Mouse (Mus musculus): ENCODE results near the gene Syt3.

Syt3 gene

DNA sequence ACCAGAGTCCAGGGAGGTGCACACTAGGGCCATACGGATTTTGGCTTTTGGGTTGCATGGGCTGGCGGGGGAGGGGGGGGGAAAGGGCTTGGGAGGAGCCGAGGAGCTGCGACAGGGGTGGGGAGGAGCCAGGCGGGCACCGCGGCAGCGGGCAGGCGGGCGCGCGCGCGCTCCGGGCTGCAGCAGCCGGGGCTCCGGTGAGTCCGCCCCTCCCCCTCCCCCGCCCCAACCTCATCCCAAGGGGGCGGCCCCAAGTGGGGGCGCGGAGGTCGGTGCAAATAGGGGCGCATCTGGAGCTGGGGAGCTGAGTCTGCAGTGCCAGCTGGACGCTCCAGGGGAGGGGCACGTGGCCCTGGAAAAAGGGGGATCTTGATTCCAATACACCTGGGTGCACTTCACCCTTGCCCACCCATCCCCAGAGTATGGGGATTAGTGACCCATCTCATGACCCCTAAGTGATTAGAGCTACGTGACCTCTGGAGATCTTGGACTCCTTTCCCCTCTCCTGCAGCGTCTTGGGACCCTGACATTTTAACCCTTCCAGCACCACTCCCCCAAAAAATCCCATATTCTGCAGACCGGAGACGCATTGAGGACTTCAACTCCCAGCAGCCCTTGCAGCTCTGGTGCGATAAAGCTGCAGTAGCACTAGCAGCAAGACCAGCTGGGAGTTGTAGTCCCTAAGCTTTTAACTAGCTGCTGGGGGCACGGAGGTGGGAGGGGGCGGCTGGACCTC lies at the start of gene Syt3:
TSS of gene Syt3 (plus strand) at position 123 of the 736 bp plus-strand sequence.
- DNase-seq, result peak; percentile 90 to 91

DNA sequence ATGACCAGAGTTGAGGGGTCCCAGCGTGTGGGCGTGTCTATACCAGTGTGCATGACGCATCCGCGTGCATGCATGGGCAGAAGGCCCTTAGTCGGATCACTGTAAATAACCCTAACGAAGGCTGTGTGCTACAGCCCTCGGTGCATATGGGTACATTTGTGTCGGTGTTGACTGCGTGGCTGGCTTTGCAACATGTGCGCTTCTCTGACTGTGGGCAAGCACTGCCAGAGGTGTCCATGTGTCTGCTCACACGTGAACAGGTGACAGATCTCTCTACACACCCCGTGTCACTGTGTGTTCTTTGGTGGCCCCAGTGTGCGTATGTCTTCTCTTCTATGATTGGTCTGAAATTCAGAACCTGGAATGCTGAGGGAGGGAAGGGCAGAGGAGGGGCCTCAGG lies 49.8 kb upstream of the Syt3 start:
- no peak for DNase-seq

DNA sequence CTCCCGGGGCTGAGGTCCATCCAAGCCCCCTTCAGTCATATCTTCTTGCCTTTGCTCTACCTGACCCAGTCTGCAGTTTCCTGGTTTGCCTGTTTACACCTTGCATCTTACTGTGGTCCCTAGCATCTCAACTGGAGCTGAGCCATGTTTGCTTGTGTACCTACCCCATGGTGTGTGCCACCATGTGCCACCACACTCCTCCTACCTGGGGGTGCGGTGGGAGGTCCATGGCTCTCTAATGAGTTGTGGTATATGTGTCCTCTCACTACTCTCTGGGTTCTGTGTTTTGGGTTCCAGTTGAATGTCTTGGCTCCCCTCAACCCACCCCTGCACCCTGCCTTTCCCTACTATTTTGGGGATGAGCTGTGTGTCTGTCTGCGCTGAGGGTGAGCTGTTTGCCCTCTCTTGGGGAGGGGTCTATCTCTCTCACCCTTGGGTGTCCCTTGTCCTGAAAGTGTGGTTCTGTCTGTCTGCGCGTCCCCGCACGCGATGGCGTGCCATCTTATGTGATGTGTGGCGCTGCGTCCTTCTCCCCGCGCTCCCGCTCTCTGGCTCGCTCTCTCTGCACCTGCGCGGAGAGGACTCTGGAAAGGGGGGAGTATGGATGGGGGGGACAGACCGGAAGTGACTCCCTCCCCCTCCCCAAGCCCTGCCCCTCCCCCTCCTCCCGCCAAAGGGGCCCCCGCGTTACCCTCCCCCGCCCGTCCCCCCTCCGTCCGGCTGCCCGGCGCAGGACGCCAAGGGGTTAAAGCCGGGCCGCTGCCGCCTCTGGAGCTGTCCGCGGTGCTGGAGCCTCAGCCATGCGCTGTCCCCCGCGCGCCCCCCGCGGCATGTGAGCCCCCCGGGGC lies 48.6 kb upstream of the Syt3 start:
- peak; percentile 83 to 84 for DNase-seq

DNA sequence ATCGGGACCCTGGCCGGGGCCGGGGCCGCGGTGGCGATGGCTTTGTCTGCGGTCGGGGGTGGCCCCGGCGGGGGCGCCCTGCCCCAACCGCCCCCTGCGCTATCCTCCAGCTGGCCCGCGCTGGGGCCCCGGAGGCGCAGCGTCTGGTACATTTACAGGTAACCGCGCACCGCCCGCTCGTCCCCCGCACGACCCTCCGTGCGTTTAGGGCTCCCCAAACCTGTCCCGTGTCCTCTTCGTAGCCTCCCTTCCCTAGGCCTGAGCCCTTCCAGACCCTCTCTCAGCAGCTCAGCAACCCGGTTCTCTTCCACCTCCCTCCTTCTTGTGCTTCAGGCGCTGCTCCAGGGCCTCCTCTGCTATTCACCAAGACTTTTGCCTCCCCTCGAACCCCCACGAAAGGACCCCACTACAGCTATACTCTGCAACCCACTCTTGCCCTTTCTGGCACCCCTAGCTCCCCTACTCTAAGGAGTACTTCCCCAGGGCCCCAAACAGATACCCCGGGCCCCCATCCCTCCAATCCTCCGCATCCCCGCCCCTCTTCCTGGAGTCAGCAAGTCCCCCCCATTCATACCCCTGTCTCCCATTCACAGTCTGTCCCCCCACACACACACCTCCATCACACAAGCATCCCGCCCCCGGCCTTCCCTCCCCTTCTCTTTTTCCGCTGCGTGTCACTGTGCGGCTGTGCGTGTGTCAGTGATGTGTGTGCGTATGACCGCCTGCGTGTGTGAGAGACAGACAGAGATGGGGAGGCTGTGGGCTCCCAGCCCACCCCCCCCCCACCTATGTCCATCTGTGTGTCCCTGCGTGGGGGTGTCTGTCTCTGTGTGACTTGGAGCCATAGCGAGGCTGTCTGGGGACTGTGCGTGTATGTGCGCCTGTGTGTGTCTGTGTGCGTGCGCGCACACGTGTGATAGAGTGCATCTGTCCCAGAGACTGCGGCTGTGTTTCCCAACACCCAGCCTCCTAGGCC lies 47.6 kb upstream of the Syt3 start:
- peak; percentile 71 to 72 for DNase-seq

GRCm38 (mm10) chr7:44337121-44337849 lies 46.6 kb upstream of the Syt3 start:
- peak; percentile 41 to 50 for DNase-seq

- no peak for DNase-seq
Measured at GRCm38 (mm10) chr7:44340226-44340625, 43.7 kb upstream of the Syt3 start.

GRCm38 (mm10) chr7:44341119-44341518 lies 42.8 kb upstream of the Syt3 start:
- DNase-seq, result no peak

- no peak for DNase-seq
Measured at GRCm38 (mm10) chr7:44341714-44342113, 42.2 kb upstream of the Syt3 start.

- DNase-seq, result peak; percentile 34
Measured at GRCm38 (mm10) chr7:44343459-44344015, 40.4 kb upstream of the Syt3 start.

DNA sequence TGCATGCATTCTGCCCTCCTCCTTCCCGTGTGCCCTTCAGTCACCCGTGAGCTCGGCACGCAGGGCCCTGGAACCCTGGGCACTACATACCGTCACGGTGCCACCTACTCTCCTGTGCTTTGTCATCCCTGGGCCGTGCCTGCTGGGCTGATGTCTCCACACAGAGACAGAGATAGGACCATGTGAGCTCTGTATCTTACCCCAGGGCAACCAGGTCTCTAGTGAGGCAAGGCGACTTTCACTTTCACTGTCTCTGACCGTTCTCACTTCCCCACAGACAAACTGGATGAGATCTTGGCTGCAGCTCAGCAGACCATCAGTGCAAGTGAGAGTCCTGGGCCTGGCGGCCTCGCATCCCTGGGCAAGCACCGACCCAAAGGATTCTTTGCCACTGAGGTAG lies 39.3 kb upstream of the Syt3 start:
- DNase-seq, result no peak

- no peak for DNase-seq
Measured at GRCm38 (mm10) chr7:44349043-44349442, 34.9 kb upstream of the Syt3 start.

- peak; percentile 91 to 93 for DNase-seq
Measured at GRCm38 (mm10) chr7:44350957-44351711, 32.8 kb upstream of the Syt3 start.

GRCm38 (mm10) chr7:44351881-44352749 lies 31.8 kb upstream of the Syt3 start:
- peak; percentile 37 to 48 for DNase-seq

GRCm38 (mm10) chr7:44352750-44353600 lies 30.9 kb upstream of the Syt3 start:
- DNase-seq, result peak; percentile 54 to 58

GRCm38 (mm10) chr7:44353601-44354340 lies 30.1 kb upstream of the Syt3 start:
- peak; percentile 69 to 70 for DNase-seq

GRCm38 (mm10) chr7:44355411-44355810 lies 28.5 kb upstream of the Syt3 start:
- no peak for DNase-seq

DNA sequence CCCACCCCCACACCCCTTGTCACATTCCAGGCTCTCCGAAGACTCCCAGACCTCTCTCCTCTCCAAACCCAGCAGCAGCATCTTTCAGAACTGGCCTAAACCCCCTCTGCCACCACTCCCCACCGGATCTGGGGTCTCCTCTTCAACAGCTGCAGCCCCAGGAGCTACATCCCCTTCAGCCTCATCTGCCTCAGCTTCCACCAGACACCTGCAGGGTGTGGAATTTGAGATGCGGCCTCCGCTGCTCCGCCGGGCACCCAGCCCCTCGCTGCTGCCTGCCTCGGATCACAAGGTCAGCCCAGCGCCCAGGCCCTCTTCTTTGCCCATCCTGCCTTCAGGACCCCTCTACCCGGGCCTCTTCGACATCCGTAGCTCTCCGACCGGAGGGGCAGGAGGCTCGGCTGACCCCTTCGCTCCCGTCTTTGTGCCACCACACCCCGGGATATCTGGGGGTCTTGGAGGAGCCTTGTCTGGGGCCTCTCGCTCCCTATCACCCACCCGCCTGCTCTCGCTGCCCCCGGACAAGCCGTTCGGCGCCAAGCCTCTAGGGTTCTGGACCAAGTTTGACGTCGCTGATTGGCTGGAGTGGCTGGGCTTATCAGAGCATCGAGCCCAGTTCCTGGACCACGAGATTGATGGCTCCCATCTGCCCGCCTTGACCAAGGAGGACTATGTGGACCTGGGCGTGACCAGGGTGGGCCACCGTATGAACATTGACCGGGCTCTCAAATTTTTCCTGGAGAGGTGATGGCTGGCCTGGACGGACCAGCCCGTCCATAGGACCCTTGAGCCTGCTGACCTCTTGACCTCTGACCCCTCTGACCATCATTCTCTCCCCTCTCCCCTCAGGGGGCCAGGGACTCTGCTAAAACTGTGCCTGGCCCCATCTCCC lies 27.1 kb upstream of the Syt3 start:
- peak; percentile 49 to 59 for DNase-seq

Measured in cerebellum, postnatal 10 days (tissue).